Mouse (Mus musculus) embryo, embryonic 10 days (tissue): Measurements from ENCODE around the gene Gon4l.

Experiments used
- DNase-seq: peaks from one replicate; pipeline ENCODE4 v3.0.0-alpha.2; 2015; ENCODE audit warnings: low spot score

The Gon4l gene

GRCm38 (mm10) chr3:88912585-88912984 lies 77.6 kb downstream of the Gon4l start:
- no peak for DNase-seq

GRCm38 (mm10) chr3:88913511-88914383 lies 78.7 kb downstream of the Gon4l start, which contains the start of gene Msto1:
TSS of gene Msto1 (minus strand) at chr3:88913999.
- peak; percentile 98 for DNase-seq

GRCm38 (mm10) chr3:88914384-88914810 lies 79.4 kb downstream of the Gon4l start:
- no peak for DNase-seq

- no peak for DNase-seq
These were observed 84.0 kb downstream of the Gon4l start for GRCm38 (mm10) chr3:88918981-88919380.

GRCm38 (mm10) chr3:88921411-88921810 lies 86.4 kb downstream of the Gon4l start:
- no peak for DNase-seq

GRCm38 (mm10) chr3:88923989-88924591 lies 89.1 kb downstream of the Gon4l start:
- DNase-seq = no peak

GRCm38 (mm10) chr3:88925651-88926050 lies 90.6 kb downstream of the Gon4l start:
- DNase-seq = no peak

- no peak for DNase-seq
These were observed 94.5 kb downstream of the Gon4l start for GRCm38 (mm10) chr3:88929501-88929900.

GRCm38 (mm10) chr3:88939071-88939470 lies 104.0 kb downstream of the Gon4l start:
- DNase-seq = no peak

GRCm38 (mm10) chr3:88939749-88940148 lies 104.7 kb downstream of the Gon4l start:
- DNase-seq = peak; percentile 80

GRCm38 (mm10) chr3:88942316-88942880 lies 107.4 kb downstream of the Gon4l start:
- no peak for DNase-seq

GRCm38 (mm10) chr3:88944109-88944508 lies 109.1 kb downstream of the Gon4l start:
- no peak for DNase-seq

GRCm38 (mm10) chr3:88949786-88950575 lies 115.0 kb downstream of the Gon4l start:
- DNase-seq = peak; percentile 94

- DNase-seq = peak; percentile 76
These were observed 115.7 kb downstream of the Gon4l start, which contains the start of the genes Ash1l and Dap3 for GRCm38 (mm10) chr3:88950576-88951326. TSS of gene Ash1l (plus strand) at chr3:88950622. TSS of gene Dap3 (minus strand) at chr3:88951181.

- DNase-seq = no peak
These were observed 116.3 kb downstream of the Gon4l start for GRCm38 (mm10) chr3:88951327-88951800.

GRCm38 (mm10) chr3:88953246-88953645 lies 118.2 kb downstream of the Gon4l start:
- DNase-seq = no peak

GRCm38 (mm10) chr3:88953736-88954135 lies 118.7 kb downstream of the Gon4l start:
- DNase-seq = no peak
